Mouse (Mus musculus): Measurements from ENCODE around the gene As3mt. TPM values are rescaled to one million over a fixed set of nuclear protein-coding genes. Genes with fewer than 3 reads are reported as not detected.

The As3mt gene
- 19.8 and 22.6 TPM in 2 replicates for polyA plus RNA-seq (2014; fragmentation: Nextera tagmentation; extraction: Ambion mirVana)

DNA sequence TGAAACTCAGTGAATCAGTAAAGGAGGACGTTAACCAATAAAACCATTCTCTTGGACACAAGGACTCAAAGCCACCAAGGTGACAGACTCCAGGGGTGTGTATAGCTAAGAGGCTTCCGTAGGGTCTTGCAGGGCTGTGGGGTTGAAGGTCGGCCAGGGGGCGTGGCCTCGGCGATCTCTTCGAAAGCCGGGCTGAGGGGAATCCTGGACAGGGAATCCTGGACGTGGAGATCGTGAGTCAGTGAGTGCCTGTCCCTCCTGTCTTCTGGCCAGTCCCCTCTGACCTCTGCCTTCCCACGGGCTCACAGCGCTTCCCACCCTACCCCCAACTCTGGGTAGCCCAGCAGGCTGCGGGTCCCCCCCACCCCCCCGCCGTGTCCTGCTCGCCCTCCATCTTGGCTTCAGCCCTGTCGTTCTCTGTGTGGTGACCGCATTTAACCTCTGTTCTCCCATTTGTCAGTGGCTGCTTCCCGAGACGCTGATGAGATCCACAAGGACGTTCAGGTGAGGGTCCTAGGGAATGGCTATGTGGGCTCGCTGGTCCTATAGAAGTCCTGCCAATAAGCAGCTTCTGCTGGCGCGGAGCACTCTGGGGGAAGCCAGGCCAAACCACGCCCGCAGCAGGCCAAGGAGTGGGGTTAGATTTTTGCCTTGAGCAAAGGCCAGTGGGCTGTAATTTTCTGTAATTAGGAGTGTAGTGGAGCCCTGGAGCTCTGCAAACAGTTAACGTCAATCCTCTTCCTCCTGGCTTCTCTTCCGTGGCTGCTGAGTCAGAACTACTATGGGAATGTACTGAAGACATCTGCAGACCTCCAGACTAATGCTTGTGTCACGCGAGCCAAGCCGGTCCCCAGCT is at the start of gene As3mt:
TSS of gene As3mt (plus strand) at position 163 of the 856 bp plus-strand sequence.
- ATAC-seq (no peak), DNase-seq (ENCODE audit: low spot score) (peak; percentile 27)
- Histone ChIP-seq H3K9me3 (replicated peaks; ENCODE audit: control insufficient read depth, low read length) (no peaks in the 10 kb centered on the region), H3K9ac (ENCODE audit: low read length) (peak within 1 kb of the TSS; percentile 58; the same call in 1 of the 2 replicates), H3K4me1 (ENCODE audit: control insufficient read depth, insufficient read depth, low read length) (peaks cover 6% of the 10 kb centered on the region; the same call in 1 of the 2 replicates), H3K36me3 (ENCODE audit: control insufficient read depth, insufficient read depth, low read length) (no peaks in the 10 kb centered on the region), H3K4me3 (ENCODE audit: low read depth, low read length) (peak within 1 kb of the TSS; percentile 36), H3K4me2 (ENCODE audit: low read length) (peak within 1 kb of the TSS; percentile 61), H3K27ac (ENCODE audit: low read depth, low read length) (no peak within 1 kb of the TSS), H3K27me3 (replicated peaks; ENCODE audit: control insufficient read depth, insufficient read depth, low read length) (no peaks in the 10 kb centered on the region)
- 15% methylated on average over 31 of the region's 31 CpGs for WGBS

DNA sequence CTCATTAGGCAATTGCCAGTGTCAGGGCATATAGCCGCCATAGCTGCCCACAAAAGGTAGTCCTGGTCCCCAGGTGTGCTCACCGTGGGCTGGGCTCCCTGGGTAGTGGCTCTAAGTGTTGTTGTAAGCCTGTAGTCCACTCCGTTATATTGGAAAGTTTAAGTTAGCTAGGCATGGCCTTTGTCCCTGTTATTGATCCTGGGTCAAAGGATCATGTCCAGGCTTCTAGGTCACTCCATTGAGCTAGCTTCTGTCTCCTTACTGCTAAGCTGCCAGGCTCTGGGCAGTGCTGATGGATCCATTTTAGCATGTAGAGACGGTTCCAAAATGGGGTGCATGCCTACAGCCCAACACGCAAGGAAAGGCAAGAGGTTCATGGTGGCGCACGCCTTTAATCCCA is 48.9 kb upstream of the As3mt start:
- no peaks in the 10 kb centered on the region for H3K4me1 ChIP-seq (ENCODE audit: control insufficient read depth, insufficient read depth, low read length)
- H3K27me3 ChIP-seq (replicated peaks; ENCODE audit: control insufficient read depth, insufficient read depth, low read length): no peaks in the 10 kb centered on the region
- DNase-seq (ENCODE audit: low spot score) (no peak), ATAC-seq (no peak)
- H3K36me3 ChIP-seq (ENCODE audit: control insufficient read depth, insufficient read depth, low read length): peaks cover 36% of the 10 kb centered on the region
- 96% methylated on average over 7 of the region's 7 CpGs for WGBS
- H3K4me2 ChIP-seq (ENCODE audit: low read length): no peak overlapping the region
- no peak overlapping the region for H3K4me3 ChIP-seq (ENCODE audit: low read depth, low read length)
- H3K9ac ChIP-seq (ENCODE audit: low read length): no peak overlapping the region
- H3K9me3 ChIP-seq (replicated peaks; ENCODE audit: control insufficient read depth, low read length): no peaks in the 10 kb centered on the region
- no peak overlapping the region for H3K27ac ChIP-seq (ENCODE audit: low read depth, low read length)

DNA sequence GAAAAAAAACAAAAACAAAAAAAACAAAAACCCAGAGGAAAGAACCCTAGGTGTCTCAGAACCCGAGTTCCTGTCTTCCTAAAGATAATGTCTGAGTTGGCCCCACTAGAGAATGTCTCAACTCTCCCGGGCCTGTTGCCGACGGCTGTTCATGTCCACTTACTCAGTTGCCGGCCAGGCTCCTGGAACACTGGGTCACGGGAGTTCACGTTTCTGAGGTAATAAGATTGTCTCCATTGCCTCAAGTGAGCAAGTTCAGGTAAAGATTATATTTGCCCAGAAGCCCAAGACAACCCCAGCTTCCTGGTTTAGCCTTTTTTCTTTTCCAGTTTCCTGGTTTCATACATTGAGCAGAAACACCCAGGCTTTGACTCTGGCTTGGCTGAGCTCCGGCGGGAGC is 48.4 kb upstream of the As3mt start:
- no peak overlapping the region for H3K9ac ChIP-seq (ENCODE audit: low read length)
- H3K9me3 ChIP-seq (replicated peaks; ENCODE audit: control insufficient read depth, low read length): no peaks in the 10 kb centered on the region
- no peak overlapping the region for H3K4me3 ChIP-seq (ENCODE audit: low read depth, low read length)
- ATAC-seq (no peak), DNase-seq (ENCODE audit: low spot score) (no peak)
- H3K27ac ChIP-seq (ENCODE audit: low read depth, low read length): no peak overlapping the region
- WGBS: 91% methylated on average over 9 of the region's 9 CpGs
- H3K27me3 ChIP-seq (replicated peaks; ENCODE audit: control insufficient read depth, insufficient read depth, low read length): no peaks in the 10 kb centered on the region
- H3K4me2 ChIP-seq (ENCODE audit: low read length): no peak overlapping the region
- peaks cover 31% of the 10 kb centered on the region for H3K36me3 ChIP-seq (ENCODE audit: control insufficient read depth, insufficient read depth, low read length)
- H3K4me1 ChIP-seq (ENCODE audit: control insufficient read depth, insufficient read depth, low read length): no peaks in the 10 kb centered on the region

DNA sequence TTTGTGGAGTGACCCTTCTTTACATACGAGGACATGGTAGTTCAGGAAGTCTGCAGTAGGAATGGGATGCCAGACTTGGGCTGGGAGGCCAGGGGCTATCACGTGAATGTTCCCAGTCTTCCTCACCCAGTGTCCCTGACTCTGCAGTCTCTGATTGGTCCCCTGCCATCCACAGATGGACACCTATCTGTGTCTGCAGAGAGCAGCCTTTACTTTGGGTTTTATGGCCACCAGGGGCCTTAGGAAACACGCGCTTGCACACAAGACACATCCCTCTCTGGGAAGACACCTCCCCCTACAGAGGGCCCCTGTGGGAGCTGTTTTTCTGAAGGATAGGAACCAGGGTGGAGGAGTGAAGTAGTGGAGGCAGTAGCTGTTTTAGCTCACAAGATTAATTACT is 45.7 kb upstream of the As3mt start:
- no peak overlapping the region for H3K4me3 ChIP-seq (ENCODE audit: low read depth, low read length)
- H3K36me3 ChIP-seq (ENCODE audit: control insufficient read depth, insufficient read depth, low read length): peaks cover 5% of the 10 kb centered on the region
- H3K4me2 ChIP-seq (ENCODE audit: low read length): no peak overlapping the region
- DNase-seq (ENCODE audit: low spot score) (no peak), ATAC-seq (no peak)
- H3K27me3 ChIP-seq (replicated peaks; ENCODE audit: control insufficient read depth, insufficient read depth, low read length): no peaks in the 10 kb centered on the region
- 65% methylated on average over 4 of the region's 4 CpGs for WGBS
- H3K9ac ChIP-seq (ENCODE audit: low read length): no peak overlapping the region
- H3K27ac ChIP-seq (ENCODE audit: low read depth, low read length): no peak overlapping the region
- H3K4me1 ChIP-seq (ENCODE audit: control insufficient read depth, insufficient read depth, low read length): peaks cover 4% of the 10 kb centered on the region; the same call in 1 of the 2 replicates
- H3K9me3 ChIP-seq (replicated peaks; ENCODE audit: control insufficient read depth, low read length): no peaks in the 10 kb centered on the region

DNA sequence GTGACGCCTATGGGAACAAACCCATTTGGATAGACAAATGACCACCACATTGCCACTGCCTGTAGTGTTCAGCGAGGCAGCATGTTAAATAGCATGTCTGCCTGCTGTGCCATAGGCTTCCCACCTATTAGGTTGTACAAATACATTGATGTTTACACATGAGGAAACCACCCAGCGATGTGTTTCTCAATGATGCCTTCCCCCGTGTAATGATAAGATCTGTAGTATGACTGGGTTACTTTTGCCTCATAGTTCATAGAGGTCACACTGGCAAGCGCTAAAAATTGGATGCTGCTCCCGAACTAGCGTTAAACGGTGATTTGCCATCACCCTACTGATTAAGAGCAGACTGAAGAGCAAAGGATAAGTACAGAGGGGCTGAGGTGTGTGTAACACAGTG is 45.0 kb upstream of the As3mt start:
- Histone ChIP-seq H3K4me2 (ENCODE audit: low read length) (no peak overlapping the region), H3K4me3 (ENCODE audit: low read depth, low read length) (no peak overlapping the region), H3K36me3 (ENCODE audit: control insufficient read depth, insufficient read depth, low read length) (no peaks in the 10 kb centered on the region), H3K9ac (ENCODE audit: low read length) (no peak overlapping the region), H3K4me1 (ENCODE audit: control insufficient read depth, insufficient read depth, low read length) (peaks cover 4% of the 10 kb centered on the region; the same call in 1 of the 2 replicates), H3K9me3 (replicated peaks; ENCODE audit: control insufficient read depth, low read length) (no peaks in the 10 kb centered on the region), H3K27me3 (replicated peaks; ENCODE audit: control insufficient read depth, insufficient read depth, low read length) (no peaks in the 10 kb centered on the region), H3K27ac (ENCODE audit: low read depth, low read length) (no peak overlapping the region)
- ATAC-seq (no peak), DNase-seq (ENCODE audit: low spot score) (no peak)
- WGBS: 91% methylated on average over 8 of the region's 8 CpGs

DNA sequence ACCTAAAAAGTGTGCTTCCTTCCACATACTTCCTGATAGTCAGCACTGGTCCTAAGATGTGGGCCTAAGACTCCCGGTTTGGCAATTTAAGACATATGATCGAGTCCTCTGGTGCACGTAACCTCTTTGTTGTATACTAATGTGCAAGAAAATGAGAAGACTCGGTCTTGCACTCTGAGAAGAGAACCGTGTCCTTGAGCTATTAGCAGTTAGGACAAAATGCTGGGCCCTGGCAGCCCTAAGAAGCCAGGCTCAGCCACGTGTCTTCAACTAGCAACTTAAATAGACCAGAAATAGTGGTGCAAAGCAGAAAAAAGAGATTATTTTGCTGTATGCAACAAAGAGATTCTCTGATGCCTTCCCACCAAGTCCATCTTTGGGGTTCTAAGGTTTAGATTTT is 44.5 kb upstream of the As3mt start:
- H3K27ac ChIP-seq (ENCODE audit: low read depth, low read length): no peak overlapping the region
- no peak overlapping the region for H3K4me3 ChIP-seq (ENCODE audit: low read depth, low read length)
- no peak for ATAC-seq
- H3K9ac ChIP-seq (ENCODE audit: low read length): no peak overlapping the region
- peaks cover 4% of the 10 kb centered on the region; the same call in 1 of the 2 replicates for H3K4me1 ChIP-seq (ENCODE audit: control insufficient read depth, insufficient read depth, low read length)
- no peak overlapping the region for H3K4me2 ChIP-seq (ENCODE audit: low read length)
- no peaks in the 10 kb centered on the region for H3K27me3 ChIP-seq (replicated peaks; ENCODE audit: control insufficient read depth, insufficient read depth, low read length)
- 91% methylated on average over 6 of the region's 6 CpGs for WGBS
- DNase-seq (ENCODE audit: low spot score): no peak
- no peaks in the 10 kb centered on the region for H3K36me3 ChIP-seq (ENCODE audit: control insufficient read depth, insufficient read depth, low read length)
- H3K9me3 ChIP-seq (replicated peaks; ENCODE audit: control insufficient read depth, low read length): no peaks in the 10 kb centered on the region

DNA sequence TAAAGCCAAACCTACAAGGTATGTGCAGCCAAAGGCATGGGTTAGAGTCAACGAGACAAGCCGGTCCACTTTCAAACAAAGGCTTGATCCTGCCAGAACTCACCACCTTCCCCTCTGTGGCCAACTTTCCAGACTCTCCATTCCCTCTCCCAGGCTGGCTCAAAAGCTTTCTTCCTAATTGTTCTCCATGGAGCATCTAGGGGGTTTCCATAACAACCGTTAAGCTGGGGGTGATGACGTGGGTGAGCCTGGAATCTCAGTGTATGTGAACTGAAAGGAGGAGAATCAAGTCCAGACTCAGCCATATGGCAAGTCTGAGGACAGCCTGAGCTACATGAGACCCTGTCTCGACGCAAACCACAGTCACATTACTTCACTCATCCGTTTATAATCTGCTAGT is 41.8 kb upstream of the As3mt start:
- no peaks in the 10 kb centered on the region for H3K36me3 ChIP-seq (ENCODE audit: control insufficient read depth, insufficient read depth, low read length)
- 38% methylated on average over 7 of the region's 7 CpGs for WGBS
- peak; percentile 47 for DNase-seq (ENCODE audit: low spot score)
- no peak overlapping the region for H3K9ac ChIP-seq (ENCODE audit: low read length)
- H3K27me3 ChIP-seq (replicated peaks; ENCODE audit: control insufficient read depth, insufficient read depth, low read length): no peaks in the 10 kb centered on the region
- H3K4me1 ChIP-seq (ENCODE audit: control insufficient read depth, insufficient read depth, low read length): peaks cover 4% of the 10 kb centered on the region; the same call in 1 of the 2 replicates
- peak; percentile 40; the same call in 1 of the 2 replicates for ATAC-seq
- no peak overlapping the region for H3K4me3 ChIP-seq (ENCODE audit: low read depth, low read length)
- H3K4me2 ChIP-seq (ENCODE audit: low read length): no peak overlapping the region
- no peak overlapping the region for H3K27ac ChIP-seq (ENCODE audit: low read depth, low read length)
- H3K9me3 ChIP-seq (replicated peaks; ENCODE audit: control insufficient read depth, low read length): no peaks in the 10 kb centered on the region

DNA sequence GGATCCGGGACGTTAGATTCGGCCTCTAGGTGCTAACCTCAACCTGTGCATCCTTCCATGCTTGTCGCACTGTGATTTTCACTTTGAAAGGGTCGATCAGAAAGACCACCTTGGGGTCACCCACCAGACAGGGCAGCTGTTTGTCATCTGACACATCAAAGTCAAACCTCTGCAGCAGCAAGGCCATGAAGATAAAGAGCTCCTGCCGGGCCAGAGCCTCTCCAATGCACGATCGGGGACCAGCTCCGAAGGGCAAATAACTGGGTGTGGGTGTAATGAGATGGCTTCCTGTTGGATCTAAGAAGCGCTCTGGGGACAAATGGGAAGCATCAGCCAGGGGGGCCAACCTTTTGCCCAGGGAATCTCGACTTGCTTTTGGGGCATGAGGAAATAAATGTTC is 40.0 kb upstream of the As3mt start:
- H3K4me2 ChIP-seq (ENCODE audit: low read length): no peak overlapping the region
- H3K27me3 ChIP-seq (replicated peaks; ENCODE audit: control insufficient read depth, insufficient read depth, low read length): no peaks in the 10 kb centered on the region
- H3K9me3 ChIP-seq (replicated peaks; ENCODE audit: control insufficient read depth, low read length): no peaks in the 10 kb centered on the region
- DNase-seq (ENCODE audit: low spot score) (no peak), ATAC-seq (no peak)
- WGBS: 76% methylated on average over 11 of the region's 11 CpGs
- no peak overlapping the region for H3K4me3 ChIP-seq (ENCODE audit: low read depth, low read length)
- peaks cover 4% of the 10 kb centered on the region; the same call in 1 of the 2 replicates for H3K4me1 ChIP-seq (ENCODE audit: control insufficient read depth, insufficient read depth, low read length)
- H3K36me3 ChIP-seq (ENCODE audit: control insufficient read depth, insufficient read depth, low read length): no peaks in the 10 kb centered on the region
- H3K27ac ChIP-seq (ENCODE audit: low read depth, low read length): no peak overlapping the region
- H3K9ac ChIP-seq (ENCODE audit: low read length): no peak overlapping the region

DNA sequence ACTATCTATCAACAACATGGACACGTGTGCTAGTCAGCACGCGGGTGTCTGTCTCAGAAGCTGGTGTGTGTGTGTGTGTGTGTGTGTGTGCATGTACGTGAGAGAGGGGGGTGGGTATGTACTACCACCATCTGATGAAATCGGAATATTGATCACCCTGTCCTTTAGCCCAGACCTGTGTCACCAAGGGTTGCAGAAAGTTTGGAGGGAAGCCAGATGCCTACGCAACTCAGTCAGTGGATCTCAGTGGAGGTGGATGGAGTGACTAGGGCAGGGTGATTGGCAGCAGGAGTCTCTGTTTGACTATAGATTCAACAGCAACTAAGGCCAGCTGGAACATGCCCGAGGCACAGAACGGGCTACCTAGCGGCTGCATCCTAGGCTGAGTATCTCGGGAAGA is 39.0 kb upstream of the As3mt start:
- no peaks in the 10 kb centered on the region for H3K27me3 ChIP-seq (replicated peaks; ENCODE audit: control insufficient read depth, insufficient read depth, low read length)
- no peak overlapping the region for H3K4me2 ChIP-seq (ENCODE audit: low read length)
- DNase-seq (ENCODE audit: low spot score) (no peak), ATAC-seq (no peak)
- H3K9ac ChIP-seq (ENCODE audit: low read length): no peak overlapping the region
- no peaks in the 10 kb centered on the region for H3K36me3 ChIP-seq (ENCODE audit: control insufficient read depth, insufficient read depth, low read length)
- WGBS: 87% methylated on average over 10 of the region's 10 CpGs
- no peaks in the 10 kb centered on the region for H3K9me3 ChIP-seq (replicated peaks; ENCODE audit: control insufficient read depth, low read length)
- no peak overlapping the region for H3K4me3 ChIP-seq (ENCODE audit: low read depth, low read length)
- H3K27ac ChIP-seq (ENCODE audit: low read depth, low read length): no peak overlapping the region
- H3K4me1 ChIP-seq (ENCODE audit: control insufficient read depth, insufficient read depth, low read length): peaks cover 4% of the 10 kb centered on the region; the same call in 1 of the 2 replicates

Data from forebrain, embryonic 14.5 days (tissue).